Mouse (Mus musculus) cerebellum, adult 11 months (tissue): ENCODE measurements around the gene Trit1.

Source experiments
- DNase-seq: peaks from one replicate; pipeline ENCODE4 v3.0.0; 2022

Gene Trit1

GRCm38 (mm10) chr4:123053179-123053578, 36.8 kb downstream of the Trit1 start:
- peak; percentile 77 for DNase-seq

DNA sequence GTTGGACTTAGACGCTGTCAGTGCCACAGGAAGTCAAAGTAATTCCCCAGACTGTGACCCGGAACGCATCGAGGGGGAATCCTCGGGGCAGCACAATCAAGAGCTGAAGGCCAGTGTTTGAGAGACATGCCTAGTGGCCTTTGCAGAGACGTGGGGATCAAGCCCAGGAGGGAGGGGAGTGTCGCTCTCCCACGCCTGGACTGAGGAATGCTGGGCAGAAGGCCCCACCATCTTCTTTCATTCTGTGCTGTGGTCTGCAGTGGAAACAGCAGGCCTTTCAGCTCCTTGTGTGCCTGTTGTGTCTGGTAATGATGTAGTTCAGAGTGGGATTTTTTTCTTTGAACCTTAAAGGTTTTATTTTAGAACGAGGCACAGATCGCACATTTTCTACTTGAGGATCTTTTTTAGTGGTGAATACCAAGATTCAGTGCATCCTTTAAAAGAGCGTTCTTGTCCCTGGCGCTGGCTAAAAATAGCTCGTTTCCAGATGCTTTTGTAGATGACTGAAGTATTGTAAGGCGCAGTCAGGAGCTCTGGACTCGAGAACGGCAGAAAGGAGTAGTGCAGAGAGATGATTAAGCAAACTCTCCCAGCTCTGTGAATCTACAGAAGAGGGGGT, 37.9 kb downstream of the Trit1 start:
- DNase-seq, result no peak

DNA sequence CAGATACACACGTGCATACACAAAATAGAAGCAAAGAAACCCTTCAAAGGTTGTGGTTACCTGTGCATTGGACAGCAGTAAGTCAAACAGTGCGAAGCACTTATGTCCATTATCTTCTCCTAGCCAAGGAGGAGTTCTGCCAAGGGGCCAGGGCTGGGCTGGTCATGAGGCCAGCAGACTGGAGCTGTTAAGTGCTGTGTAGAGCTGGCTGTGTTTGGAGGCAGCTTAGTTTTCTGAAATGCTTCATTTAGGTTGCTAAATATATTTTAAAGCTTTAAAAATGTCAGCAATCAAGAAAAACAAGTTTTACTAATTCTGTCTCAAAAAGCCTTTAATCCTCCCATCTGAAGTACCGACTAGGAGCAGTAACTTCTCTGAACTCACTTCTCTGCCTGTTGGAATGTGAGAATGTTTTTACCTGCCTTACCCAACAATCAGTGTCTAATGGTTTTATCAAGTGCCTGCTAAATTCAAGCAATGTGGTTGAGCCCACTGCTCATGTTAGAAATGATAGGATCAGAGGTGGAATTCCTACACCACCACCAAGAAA, 40.2 kb downstream of the Trit1 start:
- no peak for DNase-seq

GRCm38 (mm10) chr4:123057957-123058356, 41.6 kb downstream of the Trit1 start:
- no peak for DNase-seq

DNA sequence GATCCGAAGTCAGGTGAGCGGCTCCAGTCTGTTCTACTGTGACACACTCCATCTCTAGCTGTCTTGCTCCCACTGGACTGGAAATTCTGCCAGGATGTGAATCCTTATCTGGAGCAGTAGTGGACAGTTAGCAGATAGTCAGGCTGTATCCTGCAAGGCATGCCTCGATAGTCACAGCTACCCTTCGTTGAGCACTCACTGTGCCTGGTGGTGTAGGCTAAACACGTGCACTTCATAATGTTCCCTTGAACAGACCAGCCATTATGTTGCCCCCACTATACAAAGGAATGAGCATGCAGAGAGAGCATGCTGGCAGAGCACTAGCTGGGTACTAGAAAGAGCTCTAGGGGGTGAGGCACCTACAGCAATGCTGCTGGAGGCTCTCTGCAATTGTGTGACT, 45.3 kb downstream of the Trit1 start:
- DNase-seq, result no peak

GRCm38 (mm10) chr4:123068646-123069045, 52.2 kb downstream of the Trit1 start:
- no peak for DNase-seq

DNA sequence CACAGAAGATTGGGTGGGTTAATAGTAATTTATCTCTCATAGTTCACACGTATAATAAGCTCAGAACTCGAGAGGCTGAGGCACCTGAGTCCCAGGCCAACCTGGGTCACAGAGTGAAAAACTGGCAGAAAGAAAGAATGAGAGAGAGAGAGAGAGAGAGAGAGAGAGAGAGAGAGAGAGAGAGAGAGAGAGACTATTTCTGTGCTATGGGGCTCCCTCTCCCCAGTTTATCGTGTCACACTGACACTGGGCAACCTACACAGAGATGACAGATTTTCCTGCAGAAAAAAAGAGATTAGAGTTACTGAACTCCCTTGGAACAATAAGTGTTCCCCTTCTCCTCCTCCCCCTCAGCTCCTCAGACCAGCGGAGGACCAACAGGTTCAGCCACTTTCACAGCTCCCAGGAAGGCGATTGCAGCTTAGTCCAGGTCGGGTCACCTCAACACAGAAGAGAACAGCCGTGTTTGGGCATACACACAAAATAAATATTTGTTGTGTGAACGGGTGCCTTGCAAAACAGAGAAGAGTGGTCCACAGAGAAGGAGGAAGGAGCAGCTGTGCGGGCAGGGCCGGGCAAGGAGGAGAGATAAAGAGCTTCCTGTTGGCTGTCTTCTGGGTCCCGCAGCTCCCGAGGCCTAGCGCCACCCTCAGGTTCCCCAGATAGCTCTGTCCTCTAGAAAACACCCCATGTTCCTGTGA, 55.0 kb downstream of the Trit1 start:
- DNase-seq, result no peak

DNA sequence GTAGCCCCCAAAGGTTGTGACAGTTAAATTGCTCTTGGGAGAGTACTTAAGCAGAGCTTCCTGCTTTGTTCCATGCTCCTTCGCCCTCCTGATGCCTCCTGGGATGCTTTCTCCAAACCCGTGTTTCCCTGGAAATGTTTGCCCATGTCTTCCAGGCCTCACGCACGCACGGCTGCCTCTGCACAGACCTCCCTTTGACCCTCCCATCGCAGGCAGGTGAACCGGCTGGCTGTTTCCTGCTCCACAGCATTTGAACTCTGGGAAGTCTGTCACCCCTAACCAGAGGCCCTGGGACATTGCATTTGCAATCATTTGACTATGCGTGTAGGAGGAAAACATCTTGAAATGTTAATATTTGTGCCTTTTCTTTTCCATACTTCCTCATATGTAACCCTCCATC, 60.5 kb downstream of the Trit1 start:
- DNase-seq, result no peak

- DNase-seq, result no peak
Observed at GRCm38 (mm10) chr4:123078231-123078630, 61.8 kb downstream of the Trit1 start.

GRCm38 (mm10) chr4:123080791-123081190, 64.4 kb downstream of the Trit1 start:
- no peak for DNase-seq

GRCm38 (mm10) chr4:123082283-123083163, 66.1 kb downstream of the Trit1 start:
- peak; percentile 61 for DNase-seq

DNA sequence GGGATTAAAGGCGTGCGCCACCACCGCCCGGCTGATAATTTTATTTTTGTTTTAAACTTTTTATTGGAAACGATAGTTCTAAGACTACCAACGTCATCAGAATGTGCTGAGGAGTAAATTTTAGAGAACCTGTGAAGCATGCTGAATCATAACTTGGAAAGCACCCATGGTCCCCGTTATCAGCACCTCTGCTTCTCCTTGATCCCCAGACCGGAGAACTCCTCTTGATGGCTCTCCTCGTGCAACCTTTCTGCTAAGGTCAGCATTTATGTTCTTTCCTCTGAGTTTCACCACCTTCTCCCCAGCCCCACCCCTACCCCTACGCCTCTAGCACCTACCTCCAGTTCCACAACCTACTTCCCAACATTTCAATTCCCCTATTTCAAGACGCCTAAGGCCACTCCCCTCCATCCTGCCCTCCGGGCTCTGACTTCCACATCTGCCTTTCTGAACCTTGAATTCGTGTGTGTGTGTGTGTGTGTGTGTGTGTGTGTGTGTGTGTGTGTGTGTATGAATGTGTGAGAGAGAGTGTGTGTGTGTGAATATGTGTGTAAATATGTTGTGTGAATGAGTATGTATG, 67.0 kb downstream of the Trit1 start:
- no peak for DNase-seq

DNA sequence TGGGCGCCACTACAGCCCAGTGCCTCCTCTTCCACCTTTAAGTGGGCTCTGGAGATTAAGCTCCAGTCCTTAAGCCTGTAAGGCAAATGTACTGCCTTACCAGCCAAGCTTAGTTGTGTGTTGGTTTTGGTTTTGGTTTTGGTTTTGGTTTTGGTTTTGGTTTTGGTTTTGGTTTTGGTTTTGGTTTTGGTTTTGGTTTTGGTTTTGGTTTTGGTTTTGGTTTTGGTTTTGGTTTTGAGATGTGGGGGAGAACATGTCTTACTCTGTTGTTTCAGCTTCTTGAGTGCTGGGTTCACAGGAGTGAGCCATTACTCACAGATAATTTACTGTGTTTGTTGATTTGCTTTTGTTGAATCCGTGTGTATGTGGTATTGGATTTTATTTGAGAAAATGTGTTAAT, 68.9 kb downstream of the Trit1 start:
- no peak for DNase-seq

DNA sequence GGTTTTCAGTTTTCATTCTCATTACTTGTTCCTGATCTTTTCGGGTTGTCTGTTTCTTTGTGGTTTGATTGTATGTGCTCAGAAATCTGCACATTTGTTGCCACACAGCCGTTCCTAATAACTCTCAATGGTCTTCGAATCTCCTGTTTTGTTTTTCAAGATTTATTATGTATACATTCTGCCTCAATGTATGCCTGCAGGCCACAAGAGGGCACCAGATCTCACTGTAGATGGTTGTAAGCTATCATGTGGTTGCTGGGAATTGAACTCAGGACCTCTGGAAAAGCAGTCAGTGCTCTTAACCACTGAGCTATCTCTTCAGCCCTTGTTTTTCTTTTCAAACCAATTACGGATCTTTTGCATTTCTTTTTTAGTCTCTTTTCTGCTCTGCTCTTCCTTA, 70.0 kb downstream of the Trit1 start:
- DNase-seq, result no peak

DNA sequence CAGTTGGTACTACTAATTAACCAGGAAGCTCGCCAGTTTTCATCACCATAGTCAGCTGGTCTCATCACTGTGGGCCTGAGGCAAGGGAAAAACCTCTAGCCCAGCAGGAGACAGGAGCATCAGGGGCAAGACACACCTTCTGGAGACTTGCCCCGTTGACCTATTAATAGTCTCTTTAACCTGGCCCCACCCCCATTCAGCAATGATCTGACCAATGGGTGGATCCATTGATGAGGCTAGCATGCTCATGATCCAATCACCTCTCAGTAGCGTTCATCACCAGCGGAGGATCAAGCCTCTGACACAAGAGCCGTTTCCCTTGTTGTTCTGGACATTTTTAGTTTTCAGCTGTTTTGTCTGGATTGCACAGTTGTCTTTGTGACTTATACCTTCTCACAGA, 76.2 kb downstream of the Trit1 start:
- no peak for DNase-seq

DNA sequence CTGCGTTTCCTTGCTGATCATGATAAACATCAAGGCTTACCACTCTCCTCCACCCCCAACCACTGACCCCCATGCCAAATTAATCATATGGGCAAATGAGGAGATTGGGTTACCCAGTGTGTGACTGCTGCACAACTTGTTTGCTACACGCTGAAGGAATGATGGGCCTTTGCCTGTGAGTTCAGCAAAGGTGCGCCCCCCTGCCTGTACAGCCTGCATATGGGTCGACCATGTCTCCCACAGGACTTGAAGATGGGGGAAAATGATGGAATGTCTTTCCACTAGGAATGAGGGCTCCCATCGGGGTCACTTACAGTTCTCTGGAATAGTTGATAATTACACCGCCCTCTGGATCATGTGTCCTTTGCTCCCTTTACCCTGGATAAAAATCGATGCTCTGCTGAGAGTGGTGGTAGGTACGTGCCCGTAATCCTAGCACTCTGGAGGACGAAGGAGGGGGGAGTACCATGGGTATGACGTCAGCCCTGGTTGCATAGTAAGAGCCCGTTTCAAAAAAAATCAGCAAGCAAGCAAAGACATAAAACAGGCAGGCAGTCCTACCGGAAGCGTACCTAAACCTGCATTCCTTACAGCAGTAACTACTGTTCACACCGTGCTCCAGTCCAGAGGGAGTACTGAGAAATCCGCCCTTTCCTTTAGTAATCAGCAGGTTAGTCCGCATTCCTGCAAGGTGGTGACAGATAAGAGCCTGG, 76.8 kb downstream of the Trit1 start:
- DNase-seq, result no peak

GRCm38 (mm10) chr4:123093869-123094268, 77.5 kb downstream of the Trit1 start:
- no peak for DNase-seq
